Mouse (Mus musculus): ENCODE results near the gene Ripk3.

Ripk3 gene

GRCm38 (mm10) chr14:55745861-55746237, 42.8 kb downstream of the Ripk3 start:
- no peak for TF ChIP-seq GATA4 (IDR thresholded peaks at IDR 0.05; ENCODE audit: insufficient replicate concordance, low read length)

DNA sequence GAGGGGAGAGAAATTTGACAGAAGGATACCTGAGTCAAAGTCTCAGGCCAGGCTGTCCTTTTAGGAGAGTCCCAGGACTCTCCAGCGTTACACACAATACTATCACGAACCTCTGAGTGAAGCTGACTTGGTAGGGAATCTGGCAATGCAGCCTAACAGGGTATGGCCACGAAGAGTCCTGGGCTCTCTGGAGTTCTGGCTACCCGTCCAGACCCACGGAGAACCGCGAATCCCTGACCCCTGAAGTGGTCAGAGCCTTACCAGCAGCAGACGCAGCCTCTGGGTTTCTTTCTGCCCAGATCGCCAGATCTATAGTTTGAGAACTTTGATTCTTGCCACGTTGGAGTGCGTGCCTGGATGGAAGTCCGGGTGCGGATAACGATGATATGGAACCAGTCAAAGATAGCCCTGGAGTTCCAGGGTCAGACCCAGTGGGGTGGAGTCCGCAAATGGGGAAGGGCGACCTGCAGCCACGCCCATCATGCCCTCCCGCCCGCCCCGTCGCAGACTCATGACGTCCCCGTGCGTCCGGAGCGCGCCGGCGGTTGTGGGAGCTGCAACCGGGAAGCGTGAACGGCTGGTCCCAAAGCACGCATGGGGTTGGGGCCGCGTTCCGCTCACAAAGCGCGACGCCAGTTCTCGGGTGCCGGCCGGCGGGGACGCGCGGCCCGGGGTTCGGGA, 43.3 kb downstream of the Ripk3 start, which contains the start of the genes Dhrs1 and Nop9:
Gene Dhrs1 (minus strand): TSS at position 511 of the 681 bp plus-strand sequence.
Gene Nop9 (plus strand): TSS at position 514 of the 681 bp plus-strand sequence.
- peak; percentile 73; the same call in 1 of the 2 replicates for TF ChIP-seq GATA4 (IDR thresholded peaks at IDR 0.05; ENCODE audit: insufficient replicate concordance, low read length)

- no peak for TF ChIP-seq GATA4 (IDR thresholded peaks at IDR 0.05; ENCODE audit: insufficient replicate concordance, low read length)
Measured at GRCm38 (mm10) chr14:55743711-55744110, 45.0 kb downstream of the Ripk3 start.

- no peak for TF ChIP-seq GATA4 (IDR thresholded peaks at IDR 0.05; ENCODE audit: insufficient replicate concordance, low read length)
Measured at GRCm38 (mm10) chr14:55737086-55737687, 51.5 kb downstream of the Ripk3 start.

GRCm38 (mm10) chr14:55735758-55736157, 52.9 kb downstream of the Ripk3 start:
- no peak for TF ChIP-seq GATA4 (IDR thresholded peaks at IDR 0.05; ENCODE audit: insufficient replicate concordance, low read length)

GRCm38 (mm10) chr14:55735334-55735733, 53.3 kb downstream of the Ripk3 start:
- TF ChIP-seq GATA4 (IDR thresholded peaks at IDR 0.05; ENCODE audit: insufficient replicate concordance, low read length) = no peak

Measured in liver, adult (tissue).